Mouse (Mus musculus): Measurements from ENCODE around the gene Ube2v1.

DNA sequence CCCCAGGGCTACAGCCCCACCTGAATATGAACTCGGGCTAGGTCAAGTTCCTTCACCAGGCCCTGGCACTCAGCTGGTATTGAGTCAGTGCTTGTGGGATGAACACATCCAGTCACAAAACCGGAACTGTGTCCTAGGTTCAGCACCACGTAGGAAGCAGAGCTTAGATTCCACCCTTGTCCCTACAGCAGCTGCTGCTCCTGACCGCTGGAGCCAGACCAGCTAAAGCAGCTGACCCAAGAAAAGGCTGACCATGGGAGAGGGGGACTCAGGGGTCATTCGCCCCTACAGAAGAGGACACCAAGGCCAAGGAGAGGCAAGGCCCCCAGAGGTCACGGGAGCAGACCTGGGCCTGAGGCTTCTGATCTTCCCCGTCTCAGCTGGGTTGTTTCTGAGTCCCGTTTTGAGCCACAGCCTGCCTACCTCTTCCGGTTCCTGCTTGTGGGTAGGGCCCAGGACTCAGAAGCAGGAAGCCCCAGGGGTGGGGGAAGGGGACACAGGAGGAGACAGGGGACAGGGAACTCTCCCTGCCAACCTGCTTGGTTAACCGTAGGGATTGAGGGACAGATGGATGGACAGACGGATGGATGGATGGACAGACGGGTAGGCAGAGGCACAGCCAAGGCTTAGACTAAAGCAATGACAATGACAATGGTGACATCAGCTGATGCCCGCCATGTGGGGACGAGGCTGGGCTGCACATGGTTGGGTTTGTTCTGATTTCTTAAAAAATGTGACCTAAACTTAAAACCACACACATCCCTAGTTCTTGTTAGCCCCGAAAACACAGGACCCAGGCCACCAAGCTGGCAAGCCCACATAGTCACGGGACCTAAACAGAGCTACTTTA is 25.0 kb upstream of the Ube2v1 start:
- no peak for TF ChIP-seq CTCF (IDR thresholded peaks at IDR 0.05; ENCODE audit: control insufficient read depth, insufficient read depth, insufficient read length)
- TF ChIP-seq MYOD1 (IDR thresholded peaks at IDR 0.05; ENCODE audit: control insufficient read depth, insufficient read length, low read depth) = no peak
- no peak for TF ChIP-seq USF1 (IDR thresholded peaks at IDR 0.05; ENCODE audit: low read depth)
- no peak for TF ChIP-seq MAX (IDR thresholded peaks at IDR 0.05)
- no peak for TF ChIP-seq MYOG (IDR thresholded peaks at IDR 0.05; ENCODE audit: control insufficient read depth, extremely low read depth, insufficient read length)
- no peak for TF ChIP-seq FOSL1 (IDR thresholded peaks at IDR 0.05; ENCODE audit: insufficient read depth, low read length, poor library complexity, severe bottlenecking)

Measured in C2C12 (cell line).